26 mouse cellular contexts compared by ENCODE assay signal in the genomic region with DNA sequence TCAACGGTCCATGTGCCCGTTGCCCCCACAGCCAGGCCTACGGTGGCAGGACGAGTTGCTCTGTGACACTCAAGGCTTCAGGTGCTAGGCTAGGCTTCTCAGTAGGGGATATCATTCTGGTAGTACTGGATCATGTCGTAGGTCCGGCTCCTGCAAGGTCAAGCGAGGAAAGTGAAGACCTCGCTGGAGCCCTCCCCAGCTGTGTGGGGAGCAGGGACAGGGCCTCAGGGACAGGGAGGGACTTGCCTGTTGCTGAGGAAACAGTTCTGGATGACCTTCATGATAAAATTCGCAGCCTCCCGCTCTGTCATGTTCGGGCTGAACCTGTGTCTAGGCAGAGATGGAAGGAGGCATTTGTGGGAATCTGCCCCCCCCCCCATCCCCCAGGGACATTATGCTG. TPM values are rescaled to one million over a fixed set of nuclear protein-coding genes. Genes with fewer than 3 reads are reported as not detected.
"Had no signal": no experiment of that assay in that cellular context is flagged by ENCODE, and none has a peak within 500 bp of the region (broad histone marks: within the 10 kb centered on the region; RNA-seq: fewer than 3 reads in every experiment).

No protein-coding gene starts in this region.

- ATAC-seq: liver, embryonic 12.5 days; midbrain, embryonic 15.5 days had no signal

- H3K4me2 ChIP-seq: kidney, embryonic 15.5 days; limb, embryonic 13.5 days; liver, embryonic 12.5 days; liver, embryonic 15.5 days; lung, embryonic 15.5 days; midbrain, embryonic 12.5 days; midbrain, embryonic 15.5 days; neural tube, embryonic 12.5 days had no signal

- H3K9me3 ChIP-seq: kidney, embryonic 15.5 days; limb, embryonic 10.5 days; limb, embryonic 13.5 days; liver, embryonic 12.5 days; liver, embryonic 15.5 days; lung, embryonic 15.5 days; midbrain, embryonic 12.5 days; midbrain, embryonic 15.5 days; neural tube, embryonic 12.5 days had no signal

- H3K9ac ChIP-seq: kidney, embryonic 15.5 days; limb, embryonic 13.5 days; liver, embryonic 12.5 days; liver, embryonic 15.5 days; lung, embryonic 15.5 days; midbrain, embryonic 12.5 days; midbrain, embryonic 15.5 days; neural tube, embryonic 12.5 days had no signal

- H3K27ac ChIP-seq: kidney, embryonic 15.5 days; limb, embryonic 10.5 days; limb, embryonic 13.5 days; liver, embryonic 12.5 days; liver, embryonic 15.5 days; lung, embryonic 15.5 days; midbrain, embryonic 12.5 days; midbrain, embryonic 15.5 days; neural tube, embryonic 12.5 days; stomach, postnatal 0 days had no signal

- DNase-seq: kidney, adult 11 months; kidney, adult 8-10 months; kidney, postnatal 14 days; kidney, postnatal 4 days; layer of hippocampus, adult 9-11 months; layer of hippocampus, postnatal 36 days; liver; lung, adult 18-20 months; lung, postnatal 14 days; lung, postnatal 4 days; right cerebral cortex, postnatal 14 days; right cerebral cortex, postnatal 4 days; thymus, adult 2 months; thymus, postnatal 14 days; thymus, postnatal 4 days had no signal

- H3K4me3 ChIP-seq: kidney, embryonic 15.5 days; limb, embryonic 10.5 days; limb, embryonic 13.5 days; liver, embryonic 12.5 days; liver, embryonic 15.5 days; lung, embryonic 15.5 days; midbrain, embryonic 12.5 days; midbrain, embryonic 15.5 days; neural tube, embryonic 12.5 days had no signal

RNA-seq across cellular contexts. Expression of gene Serpind1, which starts 50.7 kb away (rescaled TPM):
- total RNA-seq: megakaryocyte progenitor cell, adult 5-6 weeks had no signal
